Mouse (Mus musculus) liver, adult (tissue): Measurements from ENCODE around the gene Phox2a.

ENCODE experiments used
- GATA4 ChIP-seq: IDR thresholded peaks from 2 replicates; pipeline ENCODE4 v1.6.1; 2014; ENCODE audit warnings: mild to moderate bottlenecking, low read length; ENCODE audit not compliant: insufficient replicate concordance

Phox2a gene

DNA sequence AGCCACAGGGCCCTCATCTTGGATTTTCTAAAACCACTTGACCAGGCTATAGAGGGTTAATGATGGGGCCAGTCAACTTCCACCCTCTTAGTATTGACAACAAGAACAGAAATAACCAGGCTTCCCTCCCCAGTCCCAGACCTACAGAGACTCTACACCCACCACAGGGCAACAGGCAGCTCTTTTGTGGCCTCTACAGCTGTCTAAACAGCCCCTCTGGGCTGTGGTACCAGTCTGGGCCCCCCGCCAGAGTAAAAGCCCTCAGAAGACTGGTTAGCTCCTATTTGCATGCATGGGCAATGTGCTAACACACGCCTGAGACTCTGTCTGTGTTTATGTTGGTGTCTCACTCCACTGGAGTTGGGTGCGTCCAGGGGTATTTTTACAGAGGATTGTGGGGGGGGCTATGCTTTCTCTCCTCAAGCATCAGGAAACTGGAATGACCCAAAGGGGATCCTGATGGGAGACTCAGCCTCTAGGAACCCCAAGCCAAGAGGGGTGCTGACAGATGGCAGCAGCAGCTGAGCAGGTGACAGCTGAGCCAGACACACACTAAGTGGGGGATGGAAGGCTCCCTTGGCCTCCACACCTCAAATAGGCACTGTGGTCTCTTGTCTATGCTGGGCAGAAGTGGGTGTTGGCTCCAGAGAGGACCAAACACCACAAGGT, 15.9 kb downstream of the Phox2a start:
- no peak for TF ChIP-seq GATA4

DNA sequence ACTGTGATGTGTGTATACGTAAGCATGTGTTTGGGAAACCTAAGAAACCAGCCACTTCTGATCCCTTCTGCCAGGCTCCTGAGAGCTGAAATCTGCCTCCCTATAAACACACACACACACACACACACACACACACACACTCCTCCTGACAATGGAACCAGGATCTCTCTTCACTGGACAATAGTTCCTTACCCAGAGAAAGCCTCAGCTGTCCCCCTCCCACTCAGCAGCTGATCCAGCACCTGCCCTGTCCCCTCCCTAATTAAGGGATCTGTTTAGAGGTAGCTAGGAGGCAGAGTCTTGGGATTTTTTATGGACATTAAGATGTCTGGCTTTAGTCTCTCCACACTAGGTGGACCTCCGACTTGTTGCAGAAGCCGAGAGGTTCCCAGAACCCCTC, 16.8 kb downstream of the Phox2a start:
- TF ChIP-seq GATA4, result no peak

DNA sequence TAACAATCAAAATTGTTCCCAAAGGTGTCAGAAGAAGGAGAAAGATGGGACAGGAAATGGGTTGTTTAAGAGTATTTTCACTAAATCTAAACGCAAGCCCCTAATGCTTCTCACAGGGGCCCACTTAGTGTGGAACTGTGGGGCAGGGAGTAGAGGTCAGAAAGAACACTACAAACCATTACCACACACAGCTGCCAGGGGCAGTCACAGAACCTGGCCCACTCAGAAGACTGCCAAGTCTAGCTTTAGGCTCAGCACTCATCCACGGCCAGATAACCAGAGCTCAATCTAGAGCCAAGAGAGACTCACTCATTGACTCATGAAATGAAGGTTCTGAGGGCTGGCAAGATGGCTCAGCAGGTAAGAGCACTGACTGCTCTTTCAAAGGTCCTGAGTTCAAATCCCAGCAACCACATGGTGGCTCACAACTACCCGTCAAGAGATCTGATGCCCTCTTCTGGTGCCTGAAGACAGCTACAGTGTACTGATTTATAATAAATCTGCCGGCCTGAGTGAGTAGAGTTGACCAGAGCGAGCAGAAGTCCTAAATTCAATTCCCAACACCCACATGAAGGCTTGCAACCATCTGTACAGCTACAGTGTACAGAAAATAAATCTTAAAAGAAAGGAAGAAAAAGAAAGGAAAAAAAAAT, 17.5 kb downstream of the Phox2a start:
- TF ChIP-seq GATA4, result no peak

DNA sequence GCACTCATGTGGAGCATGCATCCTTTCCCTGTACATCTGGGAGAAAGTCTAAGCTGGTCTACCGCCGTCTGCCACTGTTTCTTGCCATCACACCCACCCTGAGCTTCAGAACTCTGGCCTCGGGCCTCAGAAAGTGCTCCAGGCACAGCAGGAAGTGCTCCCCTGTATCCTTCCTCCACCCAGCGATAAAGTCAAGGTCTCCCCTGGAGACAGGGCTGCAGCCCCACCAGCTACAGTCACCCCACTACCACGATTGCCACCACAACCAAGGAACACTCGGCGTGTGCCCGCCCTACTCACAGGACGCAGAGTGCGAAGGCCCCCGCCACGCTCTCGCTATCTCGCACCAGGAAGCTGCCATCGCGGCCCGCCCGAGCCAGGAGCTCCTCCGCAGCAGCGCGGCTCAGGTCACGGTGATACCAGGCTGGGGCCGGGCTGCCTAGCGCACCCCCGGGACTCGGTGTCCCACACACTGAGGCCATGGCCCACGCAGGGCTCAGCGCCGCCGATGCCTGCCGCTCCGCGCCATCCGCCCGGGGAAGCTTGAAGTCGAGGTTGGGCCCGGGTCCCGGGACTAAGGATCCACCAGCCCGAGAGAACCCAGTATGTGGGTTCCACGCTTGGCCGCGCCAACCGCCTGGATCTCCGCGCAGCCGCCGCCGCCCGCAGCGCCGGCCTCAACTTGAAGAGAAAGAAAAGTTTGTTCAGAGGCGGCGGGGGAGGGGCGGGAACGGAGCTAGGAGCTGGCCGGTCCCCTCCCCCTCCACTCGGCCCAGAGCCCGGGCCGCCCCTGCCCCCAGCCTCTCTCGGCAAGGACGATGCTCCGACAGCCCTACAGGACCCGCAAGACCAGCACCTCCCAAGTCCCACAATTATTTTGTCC, 18.4 kb downstream of the Phox2a start:
- TF ChIP-seq GATA4, result no peak; the same call in 1 of the 2 replicates

DNA sequence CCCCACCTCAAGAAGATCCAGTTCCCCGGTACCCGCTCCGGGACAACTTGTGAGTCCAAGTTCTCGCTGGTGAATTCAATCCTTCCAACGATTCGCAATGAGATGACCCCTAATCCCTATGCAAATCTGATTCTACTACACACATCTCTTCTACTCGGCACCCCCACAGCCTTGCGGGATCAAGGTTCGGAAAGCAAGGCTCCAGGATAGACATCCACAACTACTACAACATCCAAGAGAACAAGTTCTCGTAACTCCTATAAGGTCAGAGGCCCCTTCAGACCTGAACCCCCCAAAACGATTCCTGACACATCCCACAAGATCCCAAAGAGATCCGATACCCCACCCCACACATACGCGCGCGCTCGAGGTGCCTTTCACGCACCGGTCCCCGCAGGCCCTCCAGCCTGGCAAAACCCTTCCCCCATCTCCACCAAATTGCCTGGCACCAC, 19.1 kb downstream of the Phox2a start:
- TF ChIP-seq GATA4, result no peak

DNA sequence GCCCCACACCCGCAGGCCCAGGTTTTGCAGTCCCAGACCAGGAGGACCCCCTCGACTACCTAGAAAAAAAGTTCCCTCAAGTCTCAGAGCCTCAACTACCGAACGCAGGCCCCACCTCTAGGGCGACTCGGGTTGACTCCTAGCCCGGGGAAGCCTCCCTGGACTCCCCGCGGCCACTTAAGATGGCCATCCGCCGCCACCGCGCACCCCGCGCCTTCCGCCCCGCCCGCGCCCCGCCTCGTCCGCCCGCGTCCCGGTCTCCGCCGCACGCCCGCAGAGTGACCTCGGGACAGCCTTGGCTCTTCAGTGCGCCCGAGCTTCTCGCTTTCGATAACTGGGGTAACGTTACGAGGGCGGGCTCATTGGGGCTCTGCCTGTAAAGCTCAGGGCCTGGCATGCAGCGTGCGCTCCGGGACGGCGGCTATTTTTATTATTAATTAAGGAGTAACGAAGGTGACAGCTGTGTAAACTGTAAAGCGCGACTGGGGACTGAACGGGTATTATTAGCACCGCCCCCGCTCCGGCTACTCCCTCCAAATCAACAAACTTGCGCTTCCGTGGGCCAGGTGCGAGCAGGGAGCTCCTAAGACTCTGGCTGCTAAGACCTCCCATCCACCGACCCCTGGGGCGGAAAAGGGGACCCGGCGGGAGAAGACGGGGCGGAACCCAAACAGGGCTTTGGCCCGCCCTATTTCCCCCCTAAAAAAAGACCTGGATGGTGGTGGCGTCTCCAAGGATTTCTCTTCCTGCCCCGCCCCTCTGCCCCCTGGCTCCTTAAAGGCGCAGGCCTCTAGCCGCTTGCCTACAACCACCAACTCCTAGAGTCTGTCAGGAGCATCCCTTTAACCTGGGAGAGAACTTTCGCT, 19.7 kb downstream of the Phox2a start, which contains the start of gene Inppl1:
Gene Inppl1 (minus strand): TSS at position 624 of the 866 bp plus-strand sequence.
- TF ChIP-seq GATA4, result no peak

DNA sequence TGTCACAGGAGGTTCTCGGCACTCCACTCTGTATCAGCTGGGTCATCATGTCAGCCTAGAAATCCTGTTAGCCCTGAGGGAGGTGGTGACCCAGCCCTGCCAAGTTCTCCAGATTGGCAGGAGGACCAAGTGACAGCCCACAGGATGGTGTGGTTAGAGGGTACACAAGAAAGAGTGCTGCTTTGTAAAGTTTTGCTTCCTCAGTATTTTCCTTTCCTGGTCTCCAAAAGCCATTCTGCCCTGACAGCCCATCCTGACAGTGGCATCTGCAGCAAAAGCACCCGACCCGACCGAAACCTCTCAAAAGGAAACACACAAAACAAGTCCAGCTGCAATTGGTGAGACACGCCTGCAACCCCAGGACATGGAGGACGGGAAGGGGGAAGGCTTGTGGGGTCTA, 26.1 kb downstream of the Phox2a start:
- no peak for TF ChIP-seq GATA4

DNA sequence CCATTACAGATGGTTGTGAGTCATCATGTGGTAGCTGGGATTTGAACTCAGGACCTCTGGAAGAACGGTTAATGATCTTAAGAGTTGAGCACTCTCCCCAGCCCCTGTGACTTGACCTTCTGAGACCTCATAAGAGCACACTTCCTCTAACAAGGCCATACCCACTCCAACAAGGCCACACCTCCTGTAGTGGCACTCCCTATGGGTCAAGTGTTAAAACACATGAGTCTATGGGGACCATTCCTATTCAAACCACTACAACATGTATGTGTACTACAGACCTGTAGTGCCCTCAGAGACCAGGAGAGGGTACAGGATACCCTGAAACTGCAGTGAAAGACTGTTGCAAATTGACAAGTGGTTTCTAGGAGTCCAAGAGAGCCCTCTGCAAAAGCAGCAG, 29.8 kb downstream of the Phox2a start:
- no peak for TF ChIP-seq GATA4

DNA sequence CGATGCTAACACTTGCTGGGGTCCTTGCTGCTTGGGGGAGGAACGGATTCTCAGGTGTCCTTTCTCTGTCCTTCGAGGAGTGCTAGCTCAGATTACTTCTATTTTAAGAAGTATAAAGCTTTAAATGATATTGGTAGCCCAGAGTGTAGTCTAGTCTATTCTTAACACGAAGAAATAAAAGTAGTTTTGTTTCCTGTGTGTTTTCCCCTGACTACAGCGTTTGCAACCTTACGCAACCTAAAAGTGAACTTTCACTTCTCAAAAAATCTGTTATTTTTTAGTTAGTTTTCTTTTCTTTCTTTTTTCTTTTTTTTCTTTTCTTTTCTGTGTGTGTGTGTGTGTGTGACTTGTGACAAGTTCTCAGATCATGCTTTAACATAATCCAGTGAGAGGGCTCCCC, 33.6 kb downstream of the Phox2a start:
- TF ChIP-seq GATA4, result no peak

DNA sequence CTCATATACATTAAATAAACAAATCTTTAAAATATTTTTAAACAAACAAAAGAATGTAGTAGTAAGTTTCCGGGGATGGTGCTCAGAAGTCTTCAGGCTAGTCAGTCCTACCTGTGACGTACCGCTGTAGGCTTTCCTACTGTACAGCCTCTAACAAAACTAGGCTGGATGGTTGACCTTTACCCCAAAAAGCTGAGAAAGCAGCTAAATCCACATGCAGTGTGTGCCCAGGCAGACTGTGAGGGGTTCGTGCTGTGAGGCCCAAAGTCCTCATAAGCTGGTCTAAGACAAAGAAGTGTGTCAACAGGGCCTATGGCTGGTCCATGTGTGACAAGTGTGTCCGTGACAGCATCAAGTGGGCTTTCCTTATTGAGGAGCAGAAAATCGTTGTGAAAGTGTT, 34.7 kb downstream of the Phox2a start:
- no peak for TF ChIP-seq GATA4

DNA sequence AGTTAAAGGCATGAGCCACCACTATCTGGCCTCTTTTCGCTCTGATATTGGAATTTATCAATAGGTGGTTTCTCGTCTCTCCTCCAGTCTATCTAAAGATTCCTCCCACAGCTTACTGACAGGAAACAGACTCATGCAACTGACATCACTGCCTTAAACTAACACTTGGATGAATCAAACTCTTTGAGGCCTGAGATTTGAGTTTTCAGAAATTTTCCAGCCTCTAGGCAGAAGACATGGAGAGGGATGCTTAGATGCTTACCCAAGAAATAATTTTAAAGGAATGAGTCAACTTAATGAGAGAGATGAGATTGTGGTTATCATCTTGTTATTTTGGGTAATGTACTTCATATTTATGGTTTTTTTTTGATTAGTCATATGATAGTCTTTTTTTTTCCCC, 35.7 kb downstream of the Phox2a start:
- TF ChIP-seq GATA4, result no peak

DNA sequence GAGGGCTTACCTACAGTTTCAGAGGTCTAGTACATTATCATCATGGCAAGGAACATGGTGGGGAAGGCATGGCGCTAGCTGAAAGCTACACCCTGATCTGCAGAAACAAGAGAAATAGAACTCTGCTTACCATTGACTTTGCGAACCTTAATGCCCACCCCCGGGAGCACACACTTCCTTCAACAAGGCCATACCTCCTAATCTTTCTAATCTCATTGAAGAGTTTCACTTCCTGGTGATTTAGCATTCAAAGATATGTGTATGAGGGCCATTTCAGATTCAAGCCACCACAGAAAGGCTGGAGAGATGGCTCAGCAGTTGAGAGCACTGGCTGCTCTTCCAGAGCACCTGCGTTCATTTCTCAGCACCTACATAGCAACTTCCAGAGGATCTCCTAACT, 39.0 kb downstream of the Phox2a start, which contains the start of gene Folr2:
Gene Folr2 (minus strand): TSS at position 101 of the 400 bp plus-strand sequence.
- TF ChIP-seq GATA4, result no peak

DNA sequence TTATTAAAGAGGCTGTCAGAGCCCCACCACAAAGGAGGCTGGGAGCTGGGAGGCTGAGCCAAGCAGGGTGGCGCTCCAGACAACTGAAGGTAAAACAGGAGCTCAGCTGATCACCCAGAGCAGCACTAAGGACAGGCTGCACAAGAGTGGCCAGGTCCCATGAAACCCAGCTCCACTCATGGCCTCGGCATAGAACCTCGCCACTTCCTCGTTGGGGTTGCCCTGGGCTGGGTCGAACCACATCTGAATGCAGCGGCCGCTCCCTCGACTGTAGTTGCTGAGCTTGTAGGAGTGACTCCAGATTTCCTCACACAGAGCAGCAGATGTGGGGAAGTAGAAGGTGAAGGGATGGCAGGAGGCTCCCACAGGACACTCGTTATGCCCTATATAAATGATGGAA, 40.2 kb downstream of the Phox2a start:
- TF ChIP-seq GATA4, result no peak

DNA sequence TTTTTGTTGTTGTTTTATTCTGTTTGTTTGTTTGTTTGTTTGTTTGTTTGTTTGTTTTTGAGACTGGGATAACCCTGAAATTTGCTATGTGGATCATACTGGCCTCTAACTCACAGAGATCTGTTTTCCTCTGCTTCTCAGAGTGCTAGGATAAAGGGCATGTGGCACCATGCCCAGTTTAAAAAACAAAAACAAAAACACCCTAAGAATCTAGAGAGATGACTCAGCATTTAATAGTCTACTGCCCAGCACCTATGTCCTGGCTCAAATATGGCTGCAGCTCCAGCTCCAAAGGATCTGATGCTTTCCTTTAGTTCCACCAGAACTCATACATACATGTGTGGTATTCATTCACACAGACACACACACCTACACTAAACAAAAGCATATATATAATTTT, 42.9 kb downstream of the Phox2a start:
- no peak for TF ChIP-seq GATA4

DNA sequence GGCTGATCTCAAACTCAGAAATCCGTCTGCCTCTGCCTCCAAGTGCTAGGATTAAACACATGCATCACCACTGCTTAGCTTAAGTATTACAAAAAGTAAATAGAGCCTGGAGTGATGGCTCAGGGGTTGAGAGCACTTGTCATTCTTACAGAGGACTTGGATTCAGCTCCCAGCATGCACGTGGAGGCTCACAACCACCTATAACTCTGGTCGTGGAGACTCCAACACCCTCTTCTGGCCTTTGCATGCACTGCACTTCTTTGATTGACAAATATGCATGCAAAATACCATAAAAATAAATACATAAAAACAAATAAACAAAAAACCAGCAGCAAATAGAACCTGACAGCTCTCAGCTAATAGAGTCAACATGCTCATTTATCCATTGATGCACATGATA, 44.2 kb downstream of the Phox2a start:
- TF ChIP-seq GATA4, result no peak
